Mouse (Mus musculus) myocyte (in vitro differentiated cells): ENCODE results near the gene Heatr6.

Experiments used
- CEBPB ChIP-seq: IDR thresholded peaks from 2 replicates; pipeline ENCODE4 v1.6.1; 2011; ENCODE audit warnings: mild to moderate bottlenecking, moderate library complexity; ENCODE audit not compliant: poor library complexity, insufficient read depth, severe bottlenecking
- MAX ChIP-seq: IDR thresholded peaks from one replicate; pipeline ENCODE4 v1.6.1; 2011; ENCODE audit warnings: low read depth, mild to moderate bottlenecking, control low read depth
- POLR2A ChIP-seq: IDR thresholded peaks from one replicate; pipeline ENCODE4 v1.6.1; 2011; ENCODE audit warnings: low read depth, mild to moderate bottlenecking, control low read depth, moderate library complexity; ENCODE audit not compliant: insufficient read length
- POLR2AphosphoS2 ChIP-seq: IDR thresholded peaks from one replicate; pipeline ENCODE4 v1.6.1; 2011; ENCODE audit warnings: low read depth, control low read depth; ENCODE audit not compliant: insufficient read length
- REST ChIP-seq: IDR thresholded peaks from one replicate; pipeline ENCODE4 v1.6.1; 2011; ENCODE audit warnings: mild to moderate bottlenecking, control low read depth, moderate library complexity; ENCODE audit not compliant: insufficient read depth, insufficient read length
- TCF12 ChIP-seq: IDR thresholded peaks from one replicate; pipeline ENCODE4 v1.6.1; 2011; ENCODE audit warnings: mild to moderate bottlenecking, control low read depth; ENCODE audit not compliant: poor library complexity, insufficient read depth, severe bottlenecking
- TCF3 ChIP-seq: IDR thresholded peaks from one replicate; pipeline ENCODE4 v1.6.1; 2011; ENCODE audit warnings: low read depth, control low read depth; ENCODE audit not compliant: insufficient read length
- USF1 ChIP-seq: IDR thresholded peaks from one replicate; pipeline ENCODE4 v1.6.1; 2011; ENCODE audit warnings: low read depth, mild to moderate bottlenecking, control low read depth, moderate library complexity

- TF ChIP-seq REST, result no peak
- no peak for TF ChIP-seq POLR2A
- no peak for TF ChIP-seq TCF3
- TF ChIP-seq CEBPB, result no peak
- TF ChIP-seq USF1, result no peak
- no peak for TF ChIP-seq POLR2AphosphoS2
- no peak for TF ChIP-seq TCF12
- no peak for TF ChIP-seq MAX
Measured at GRCm38 (mm10) chr11:83746152-83746551, 7.3 kb upstream of the Heatr6 start.
